Comparison of ENCODE assay signal across 18 mouse cellular contexts in genomic region chr11:26236540-26236939, GRCm38 (mm10).
"Had no signal": no experiment of that assay in that cellular context is flagged by ENCODE, and none has a peak within 500 bp of the region (broad histone marks: within the 10 kb centered on the region; RNA-seq: fewer than 3 reads in every experiment).

No protein-coding gene starts in this region.

- H3K27me3 ChIP-seq: midbrain, embryonic 12.5 days; neural tube, embryonic 13.5 days; neural tube, embryonic 15.5 days; stomach, embryonic 15.5 days had no signal

- DNase-seq: lung, adult 18-20 months; lung, embryonic 14.5 days; lung, postnatal 10 days; lung, postnatal 4 days; midbrain, embryonic 14.5 days; retina, postnatal 1 day; right cerebral cortex, adult 18-20 months; right cerebral cortex, postnatal 25 days; right cerebral cortex, postnatal 4 days; spleen, adult 18-20 months; thymus, postnatal 25 days; thymus, postnatal 4 days had no signal

- H3K36me3 ChIP-seq: midbrain, embryonic 10.5 days; midbrain, embryonic 12.5 days; neural tube, embryonic 13.5 days; neural tube, embryonic 15.5 days; stomach, embryonic 15.5 days had no signal

- ATAC-seq: midbrain, embryonic 16.5 days had no signal
